Mouse (Mus musculus): ENCODE measurements at regions not wholly inside any gene's neighbourhood (a gene's known extent, or its start where the extent isn't known, plus 50 kb on each side); places are given as distances from the start of the nearest gene placed in this dataset.
"Not testable (repeated sequence)": the region's sequence is repeated elsewhere in the genome, so short reads cannot be mapped to it uniquely, and the experiment has no call there.

DNA sequence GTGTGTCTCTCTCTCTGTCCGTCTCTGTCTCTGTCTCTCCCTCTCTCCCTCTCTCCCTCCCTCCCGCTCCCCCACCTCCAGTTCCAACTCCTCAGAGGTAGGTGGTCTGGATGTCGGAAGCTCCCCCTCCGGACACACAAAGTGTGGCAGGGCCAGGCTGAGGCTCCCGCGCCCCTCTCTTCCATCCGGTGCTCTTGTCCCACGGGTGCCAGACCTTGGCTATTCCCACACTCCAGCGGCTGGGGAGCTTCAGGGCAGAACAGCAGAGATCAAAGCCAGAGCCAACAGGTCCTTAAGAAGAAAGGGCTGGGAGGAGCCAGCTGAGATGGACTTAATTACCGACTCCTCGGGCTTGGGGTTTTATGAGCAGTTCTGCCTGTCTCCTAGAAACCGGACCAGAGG, 101.1 kb upstream of the Med13l start:
- no peak for DNase-seq (ENCODE audit: low spot score)

DNA sequence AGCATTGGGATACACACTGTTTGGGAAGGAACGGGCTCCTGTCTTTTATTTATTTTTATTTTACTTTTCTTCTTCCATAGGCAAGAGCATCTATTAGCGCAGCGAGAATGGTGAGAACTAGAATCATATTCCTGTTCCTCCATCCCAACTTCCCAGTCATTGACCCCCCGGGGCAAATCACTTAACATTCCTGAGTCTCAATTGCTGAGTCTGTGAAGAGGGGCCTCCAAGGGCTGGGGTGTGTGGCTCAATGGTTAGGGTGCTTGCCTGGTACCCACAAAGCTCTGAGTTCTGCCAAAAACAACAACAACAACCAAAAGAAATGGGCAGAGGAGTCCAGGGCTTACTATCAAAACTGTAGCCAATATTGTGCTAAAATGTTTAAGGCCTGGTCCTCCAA, 98.5 kb upstream of the Med13l start:
- DNase-seq (ENCODE audit: low spot score) = no peak

DNA sequence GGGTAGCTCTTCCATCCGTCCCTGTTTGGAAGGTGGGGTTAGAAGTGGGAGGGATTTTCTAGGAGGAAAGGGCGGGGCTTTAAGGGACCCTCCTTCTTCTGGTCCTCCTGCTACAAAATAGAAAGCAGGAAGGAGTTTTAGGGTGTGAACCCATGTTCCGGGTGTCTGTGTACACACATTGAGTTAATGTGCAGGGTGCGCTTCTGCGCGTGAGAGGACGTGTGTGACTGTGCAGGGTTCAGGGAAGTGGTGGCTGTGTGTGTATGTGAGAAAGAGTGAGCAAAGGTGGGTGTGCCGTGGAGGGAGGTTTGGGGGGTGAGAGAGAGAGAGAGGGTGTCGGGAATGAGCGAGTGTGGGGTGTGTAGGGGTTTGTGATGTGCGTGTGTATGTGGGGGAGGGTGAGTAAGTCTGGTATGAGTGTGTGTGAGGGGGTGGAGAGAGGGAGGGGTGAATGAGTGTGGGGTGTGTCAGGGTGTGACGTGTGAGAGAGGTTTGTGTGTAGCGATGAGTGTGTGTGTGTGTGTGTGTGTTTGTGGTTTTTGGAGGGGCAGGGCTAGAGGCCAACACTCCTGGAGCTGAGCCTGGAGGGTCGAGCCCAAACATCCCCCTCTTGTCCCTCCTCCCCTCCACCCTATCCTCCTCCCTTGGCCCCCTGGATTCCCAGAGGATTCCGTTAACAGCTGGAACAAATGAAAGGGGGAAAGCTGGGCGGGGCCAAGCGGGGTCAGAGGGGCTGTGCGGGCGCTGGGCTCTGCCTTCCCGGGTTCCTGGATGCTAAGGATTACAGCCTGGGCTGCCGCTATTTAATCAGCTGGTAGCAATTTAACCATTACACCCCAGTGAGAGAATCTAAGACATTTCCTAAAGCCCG, 95.3 kb upstream of the Med13l start:
- no peak for DNase-seq (ENCODE audit: low spot score)

DNA sequence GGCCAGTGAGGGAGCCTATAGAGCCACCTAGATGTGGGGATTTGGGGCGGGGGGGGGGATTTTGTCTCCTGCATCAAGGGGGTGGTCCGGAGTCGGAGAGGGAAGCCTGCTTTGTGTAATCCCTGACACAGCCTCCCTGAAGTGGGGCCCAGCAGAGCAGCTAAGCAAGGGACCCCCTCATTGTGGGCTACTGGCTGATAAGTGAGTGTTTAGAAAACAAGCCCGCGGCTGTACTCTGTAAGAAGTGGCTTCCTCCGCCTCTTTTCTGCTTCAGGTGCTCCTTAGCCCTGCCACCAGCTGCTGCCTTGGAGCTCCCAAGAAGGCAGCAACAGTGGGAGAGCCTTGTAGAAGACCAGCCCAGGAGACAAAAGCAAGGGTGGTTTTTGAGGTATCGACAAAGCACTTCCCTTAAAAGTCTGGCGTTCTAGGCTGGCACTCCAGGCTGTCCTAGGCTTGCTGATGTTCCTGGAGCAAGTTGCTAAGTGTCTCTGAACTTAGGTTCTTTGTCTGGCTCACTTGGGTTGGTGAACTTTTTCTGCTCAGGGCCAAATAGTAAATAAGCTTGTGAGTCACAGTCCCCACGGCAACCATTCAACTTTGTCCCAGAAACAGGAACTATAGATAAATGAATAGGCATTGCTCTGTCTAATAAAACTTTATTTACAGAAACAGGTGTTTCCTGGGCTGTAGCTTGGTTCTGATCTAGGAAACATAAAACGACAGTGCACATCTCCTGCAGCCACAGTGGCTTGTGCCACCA, 94.3 kb upstream of the Med13l start:
- no peak for DNase-seq (ENCODE audit: low spot score)

DNA sequence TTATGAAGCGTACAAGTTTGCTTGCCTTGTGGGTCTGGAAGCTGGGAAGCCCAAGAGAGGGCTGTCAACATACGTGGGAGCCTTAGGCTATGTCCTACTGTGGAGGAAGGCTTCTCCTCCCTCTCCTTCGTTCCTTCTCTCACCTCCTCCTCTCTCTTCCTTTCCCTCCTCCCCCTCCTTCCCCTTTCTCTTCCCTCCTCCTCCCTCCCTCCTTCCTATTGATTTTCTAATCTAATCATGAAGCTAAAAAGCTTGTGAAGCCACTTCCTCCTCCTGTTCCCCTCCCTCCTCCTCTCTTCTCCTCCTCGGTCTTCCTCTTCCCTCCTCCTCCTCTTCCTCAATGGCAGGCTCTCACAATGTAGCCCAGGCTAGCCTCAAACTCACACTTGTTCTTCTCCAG, 91.7 kb upstream of the Med13l start:
- no peak for DNase-seq (ENCODE audit: low spot score)

DNA sequence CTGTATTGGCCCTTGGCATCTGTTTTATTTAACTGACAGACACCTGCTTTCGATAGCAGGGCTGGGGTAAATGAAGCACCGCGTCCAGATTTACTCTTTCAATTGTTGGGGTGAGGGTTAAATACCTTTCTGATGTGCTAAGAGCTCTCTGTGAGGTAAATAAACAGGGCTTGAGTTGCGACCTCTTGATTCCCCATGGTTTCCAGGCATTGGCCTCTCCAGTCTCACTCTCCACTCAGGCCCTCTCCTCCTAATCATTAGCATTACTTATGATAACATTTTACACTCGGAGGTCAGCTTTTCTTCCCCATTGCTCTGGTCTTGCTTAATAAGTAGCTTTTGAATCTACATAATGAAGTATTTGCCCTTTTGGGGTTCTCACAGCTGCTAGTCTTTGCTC, 88.9 kb upstream of the Med13l start:
- no peak for DNase-seq (ENCODE audit: low spot score)

DNA sequence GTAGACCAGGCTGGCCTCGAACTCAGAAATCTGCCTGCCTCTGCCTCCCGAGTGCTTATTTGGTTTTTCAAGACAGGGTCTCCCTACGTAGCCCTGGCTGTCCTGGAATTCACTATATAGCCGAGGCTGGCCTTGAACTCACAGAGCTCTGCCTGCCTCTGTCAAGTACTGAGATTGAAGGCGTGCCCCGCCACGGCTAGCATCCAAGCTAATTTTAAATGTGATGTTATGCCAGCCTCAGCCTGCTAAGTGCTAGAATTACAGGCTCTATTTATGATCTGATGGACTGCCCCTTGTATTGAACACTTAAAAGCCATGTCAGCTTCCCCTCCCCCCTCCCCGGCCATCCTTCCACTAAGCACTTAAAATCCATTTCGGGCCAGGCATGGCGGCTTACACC, 88.2 kb upstream of the Med13l start:
- DNase-seq (ENCODE audit: low spot score) = no peak

DNA sequence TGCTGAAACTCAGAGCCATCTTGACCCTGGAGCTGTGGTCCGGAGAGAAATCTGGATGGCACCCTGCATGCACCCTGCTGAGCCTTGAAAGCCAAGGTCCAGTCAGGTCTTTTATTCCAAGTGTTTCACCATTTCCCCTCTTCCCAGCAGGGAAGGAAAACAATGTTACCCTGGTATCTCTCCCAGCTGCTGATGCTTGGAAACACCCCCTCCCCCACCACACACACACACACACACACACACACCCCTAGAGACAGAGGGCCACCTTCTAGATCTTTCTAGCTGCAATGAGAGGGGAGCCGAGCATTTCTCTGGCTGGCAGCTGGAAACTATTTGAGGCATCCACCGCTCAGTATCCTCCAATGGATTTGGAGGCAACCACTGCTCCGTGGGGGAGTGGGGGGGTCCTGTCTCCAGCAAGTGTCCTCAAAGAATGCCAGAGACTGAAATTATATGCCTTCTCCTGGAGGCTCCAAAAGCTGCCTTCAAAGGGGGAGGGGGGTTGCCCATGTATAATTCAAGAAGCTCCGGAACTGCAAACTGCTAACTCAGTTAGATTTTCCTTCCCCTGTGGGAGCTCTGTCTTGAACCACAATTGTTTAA, 87.2 kb upstream of the Med13l start:
- DNase-seq (ENCODE audit: low spot score) = no peak

DNA sequence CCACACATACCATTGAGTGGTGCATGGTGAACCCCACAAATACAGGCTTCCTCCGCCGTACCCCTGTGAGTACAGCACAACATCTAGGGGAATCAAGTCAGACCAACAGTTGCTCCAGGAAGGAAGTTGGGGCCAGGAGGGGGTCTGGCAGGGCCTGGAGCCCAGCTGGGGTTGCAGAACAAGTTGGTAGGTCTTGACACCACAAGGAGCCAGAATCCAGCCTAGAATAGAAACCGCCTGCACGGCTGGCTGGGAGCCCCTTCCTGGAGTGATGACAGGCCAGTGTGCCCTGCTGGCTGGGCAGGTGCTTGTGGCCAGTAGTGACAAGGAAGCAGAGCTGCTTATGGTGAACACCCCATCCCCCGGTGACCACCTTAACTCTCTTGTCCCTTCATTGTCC, 83.9 kb upstream of the Med13l start:
- no peak for DNase-seq (ENCODE audit: low spot score)

DNA sequence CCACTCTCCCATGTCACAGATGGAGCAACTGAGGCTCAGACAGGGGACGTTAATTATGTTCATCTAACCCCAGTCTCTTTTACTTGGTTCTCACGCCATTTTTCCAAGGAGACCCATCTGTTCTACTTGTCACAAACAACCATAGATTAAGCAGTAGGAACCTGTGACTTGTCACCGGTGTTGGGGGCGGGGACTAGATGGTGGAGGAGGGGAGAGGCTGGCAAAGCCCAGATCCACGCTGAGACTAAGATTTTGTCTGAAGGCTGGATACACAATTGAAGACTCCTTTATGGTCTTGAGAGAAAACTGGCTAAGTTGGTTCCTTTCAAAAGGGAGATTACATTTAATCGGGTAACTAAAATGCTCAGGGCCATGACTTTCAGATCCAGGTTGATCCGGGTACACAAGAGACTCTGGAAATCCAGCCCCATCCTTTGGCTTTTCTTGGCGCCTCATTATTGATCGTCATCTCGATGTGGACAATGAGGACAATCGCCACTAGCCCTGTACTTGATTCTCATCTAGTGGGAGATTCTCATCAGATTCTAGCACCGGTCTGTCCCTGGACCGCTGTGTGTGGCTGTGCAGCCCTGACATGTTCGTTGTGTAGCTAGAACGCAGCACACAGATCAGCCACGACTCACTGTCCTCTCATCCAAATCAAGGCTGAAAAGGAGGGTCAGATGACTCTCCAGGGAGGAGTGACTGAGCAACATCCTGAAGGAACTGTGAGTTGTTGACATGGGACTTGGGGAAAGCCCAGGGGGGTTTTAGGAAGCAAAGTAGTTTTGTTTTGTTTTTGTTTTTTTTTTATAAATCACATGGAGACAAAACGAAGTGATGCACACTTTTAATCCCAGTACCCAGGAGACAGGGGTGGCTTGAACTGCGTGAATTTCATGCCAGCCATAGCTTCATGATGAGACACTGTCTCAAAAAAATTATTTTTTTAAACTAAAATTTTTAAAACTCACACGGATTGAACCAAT, 83.1 kb upstream of the Med13l start:
- no peak for DNase-seq (ENCODE audit: low spot score)

DNA sequence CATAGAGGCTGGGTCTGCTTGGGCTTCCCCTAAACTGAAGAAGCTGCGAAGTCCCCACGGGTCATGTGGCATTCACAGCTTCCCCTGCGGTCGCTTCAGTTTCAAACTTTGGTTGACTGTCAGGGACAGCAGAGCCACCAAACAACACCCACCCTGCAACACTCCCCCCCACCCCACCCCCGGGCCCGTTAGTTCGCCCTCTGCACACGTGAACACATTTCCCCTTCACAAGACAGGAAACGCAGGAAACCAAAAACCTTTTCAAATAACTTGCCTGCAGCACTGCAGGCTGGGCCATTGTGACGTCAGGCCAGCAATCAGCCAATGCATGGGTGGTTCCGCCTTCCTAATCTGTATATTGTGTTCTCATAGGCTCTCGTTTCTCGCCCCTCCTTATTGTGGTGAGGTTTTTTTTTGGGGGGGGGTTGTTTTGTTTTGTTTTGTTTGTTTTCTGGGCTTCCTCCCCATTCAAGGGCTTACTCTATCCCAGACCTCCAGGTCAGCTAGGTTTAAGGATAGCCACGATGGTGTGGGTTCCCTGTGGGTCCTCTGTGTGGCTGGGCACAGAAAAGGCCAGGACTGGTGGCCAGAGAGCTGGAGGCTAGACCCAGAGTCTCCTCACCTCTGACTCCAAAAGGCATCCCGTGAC, 82.2 kb upstream of the Med13l start:
- DNase-seq (ENCODE audit: low spot score) = peak; percentile 52

DNA sequence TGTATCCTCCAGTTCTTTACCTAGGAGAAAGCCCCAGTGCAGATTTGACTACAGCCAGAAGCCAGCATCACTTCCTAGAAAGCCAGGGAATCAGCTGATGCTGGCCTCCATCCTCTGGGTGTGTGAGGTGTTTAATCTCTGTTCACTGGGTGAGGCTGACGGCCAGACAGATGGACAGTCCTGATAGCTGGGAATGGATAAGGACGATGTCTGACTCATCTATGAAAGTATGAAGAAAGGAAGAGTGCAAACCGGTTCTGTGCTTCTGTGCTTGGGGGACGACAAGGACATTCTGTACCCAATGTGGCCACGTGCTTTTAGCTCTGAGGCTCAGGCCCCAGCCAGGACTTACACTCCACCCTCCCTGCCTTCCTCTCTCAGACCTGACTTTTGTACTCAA, 80.5 kb upstream of the Med13l start:
- no peak for DNase-seq (ENCODE audit: low spot score)

DNA sequence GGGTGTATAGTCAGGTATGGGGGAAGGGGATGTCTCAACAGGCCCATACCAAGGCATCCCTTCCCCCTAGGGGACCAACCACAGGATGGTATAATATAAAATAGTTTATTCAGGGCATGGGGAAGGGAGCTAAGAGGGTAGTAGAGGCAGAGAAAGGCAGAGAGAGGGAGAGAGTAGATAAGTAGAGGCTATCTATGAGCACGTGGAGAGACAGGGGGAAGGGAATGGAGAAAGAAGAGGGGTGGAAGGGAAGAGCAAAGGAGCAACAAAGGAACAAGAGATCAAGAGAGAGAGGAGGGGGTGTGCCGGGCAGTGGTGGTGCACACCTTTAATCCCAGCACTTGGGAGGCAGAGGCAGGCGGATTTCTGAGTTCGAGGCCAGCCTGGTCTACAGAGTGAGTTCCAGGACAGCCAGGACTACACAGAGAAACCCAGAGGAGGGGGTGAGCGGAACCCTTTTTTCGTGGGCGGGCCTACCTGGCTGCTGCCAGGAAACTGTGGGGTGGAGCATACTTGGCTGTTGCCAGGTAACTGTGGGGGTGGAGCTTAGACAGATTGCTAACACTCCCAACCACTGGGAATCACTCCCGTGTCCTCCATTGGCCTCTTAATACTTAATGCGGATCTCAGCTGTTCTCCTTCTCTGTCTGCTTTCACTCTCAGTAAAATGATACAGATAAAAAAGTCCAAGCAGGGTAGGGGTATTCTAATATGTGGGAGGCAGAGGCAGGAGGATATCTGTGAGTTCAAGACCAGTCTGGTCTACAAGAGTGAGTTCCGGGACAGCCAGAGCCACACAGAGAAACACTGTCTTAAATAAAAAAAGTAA, 79.3 kb upstream of the Med13l start:
- DNase-seq (ENCODE audit: low spot score) = no peak

DNA sequence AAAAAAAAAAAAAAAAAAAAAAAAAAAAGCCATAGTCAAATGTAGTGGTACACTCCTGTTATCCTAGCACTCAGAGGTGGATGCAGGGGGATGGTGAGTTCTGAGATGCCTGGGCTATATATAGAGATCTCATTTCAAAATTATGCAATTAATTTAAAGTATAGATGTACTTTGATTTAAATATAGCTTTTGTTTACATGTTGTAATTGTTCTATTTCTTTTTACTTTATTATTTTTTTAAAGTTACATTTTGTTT, 78.8 kb upstream of the Med13l start:
- DNase-seq (ENCODE audit: low spot score) = no peak

DNA sequence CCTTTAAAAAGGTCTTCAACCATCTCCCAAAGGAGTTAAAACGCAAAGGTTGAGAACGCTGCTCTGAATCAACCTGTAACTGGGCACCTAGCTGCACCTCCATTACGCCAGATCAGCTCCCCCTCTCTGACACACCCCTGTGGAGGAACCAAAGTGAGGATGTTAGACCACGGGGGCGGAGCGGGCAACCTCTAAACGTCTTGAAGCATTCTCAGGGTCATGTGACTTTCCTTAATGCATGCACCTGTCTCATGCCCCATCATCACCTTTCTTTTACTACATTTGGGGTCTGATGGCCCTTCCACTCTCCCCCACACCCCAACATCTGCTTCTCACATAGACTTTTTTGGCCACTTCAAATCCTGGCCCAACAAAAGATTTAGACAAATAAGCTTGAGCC, 77.9 kb upstream of the Med13l start:
- DNase-seq (ENCODE audit: low spot score) = no peak

DNA sequence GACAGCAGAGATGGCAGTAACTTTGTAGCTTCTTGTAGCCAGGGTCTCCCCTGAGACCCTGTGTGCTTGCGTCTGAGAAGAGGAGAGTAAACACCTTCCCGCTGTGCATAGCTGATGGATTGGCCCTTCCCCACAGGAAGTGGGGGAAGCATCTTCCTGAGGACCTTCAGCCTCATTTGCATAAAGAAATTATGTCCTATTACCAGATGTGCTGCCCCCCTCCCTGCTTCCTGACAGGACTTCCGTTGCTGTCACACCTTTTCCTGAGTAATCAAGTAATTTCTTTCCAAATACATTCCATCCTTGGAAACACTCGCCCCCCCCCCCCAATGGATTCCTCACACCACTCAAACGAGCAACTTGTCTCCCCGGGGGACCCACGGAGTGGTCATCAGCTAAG, 77.5 kb upstream of the Med13l start:
- no peak for DNase-seq (ENCODE audit: low spot score)

DNA sequence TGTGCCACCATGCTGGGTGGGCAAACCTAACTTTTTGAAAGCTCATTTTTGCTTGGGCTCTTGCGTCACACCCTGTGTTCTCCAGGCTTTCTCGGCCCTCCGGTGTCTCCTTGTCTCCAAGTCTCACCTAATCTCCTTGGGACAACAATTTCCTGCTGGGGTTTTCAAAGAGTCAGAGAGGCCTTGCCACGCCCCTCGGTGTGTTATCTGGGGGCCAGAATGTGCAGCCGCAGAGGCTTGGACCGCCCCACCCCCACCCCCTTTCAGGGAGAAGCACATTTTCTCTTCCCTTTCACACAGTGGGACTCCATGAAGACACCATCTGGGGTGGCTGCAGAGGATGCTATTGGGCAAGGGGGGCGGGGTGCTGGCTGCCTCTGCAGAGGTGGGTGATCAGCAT, 76.9 kb upstream of the Med13l start:
- no peak for DNase-seq (ENCODE audit: low spot score)

DNA sequence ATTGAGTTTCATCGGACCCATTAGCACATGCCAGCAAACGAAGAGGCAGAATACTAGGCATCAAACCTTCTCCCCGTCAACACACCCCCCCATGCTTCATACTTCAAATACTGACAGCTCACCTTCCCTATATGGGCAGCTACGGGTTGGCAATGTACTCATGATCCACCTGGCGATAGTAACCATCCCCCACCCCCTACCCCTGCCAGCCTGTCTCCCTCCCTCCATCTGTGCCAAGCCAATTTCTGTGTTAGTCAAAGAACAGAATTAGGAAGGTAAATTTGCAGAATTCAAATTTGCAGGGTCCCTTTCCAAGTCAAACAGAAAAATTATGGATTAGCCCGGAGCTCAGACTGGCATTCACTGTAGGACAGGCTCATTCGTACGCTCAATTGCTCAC, 75.3 kb upstream of the Med13l start:
- DNase-seq (ENCODE audit: low spot score) = no peak

DNA sequence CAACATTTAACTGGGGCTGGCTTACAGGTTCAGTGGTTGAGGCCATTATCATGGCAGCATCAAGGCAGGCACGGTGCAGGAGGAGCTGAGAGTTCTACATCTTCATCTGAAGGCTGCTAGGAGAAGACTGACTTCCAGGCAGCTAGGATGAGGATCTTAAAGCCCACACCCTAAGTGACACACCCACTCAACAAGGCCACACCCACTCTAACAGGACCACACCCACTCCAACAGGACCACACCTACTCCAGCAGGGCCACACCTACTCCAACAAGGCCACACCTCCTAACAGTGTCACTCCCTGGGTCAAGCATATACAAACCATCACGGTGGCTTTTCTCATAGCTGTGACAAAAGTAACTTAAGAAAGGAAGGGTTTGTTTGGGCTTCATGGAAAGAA, 68.0 kb upstream of the Med13l start:
- DNase-seq (ENCODE audit: low spot score) = not testable (repeated sequence)

DNA sequence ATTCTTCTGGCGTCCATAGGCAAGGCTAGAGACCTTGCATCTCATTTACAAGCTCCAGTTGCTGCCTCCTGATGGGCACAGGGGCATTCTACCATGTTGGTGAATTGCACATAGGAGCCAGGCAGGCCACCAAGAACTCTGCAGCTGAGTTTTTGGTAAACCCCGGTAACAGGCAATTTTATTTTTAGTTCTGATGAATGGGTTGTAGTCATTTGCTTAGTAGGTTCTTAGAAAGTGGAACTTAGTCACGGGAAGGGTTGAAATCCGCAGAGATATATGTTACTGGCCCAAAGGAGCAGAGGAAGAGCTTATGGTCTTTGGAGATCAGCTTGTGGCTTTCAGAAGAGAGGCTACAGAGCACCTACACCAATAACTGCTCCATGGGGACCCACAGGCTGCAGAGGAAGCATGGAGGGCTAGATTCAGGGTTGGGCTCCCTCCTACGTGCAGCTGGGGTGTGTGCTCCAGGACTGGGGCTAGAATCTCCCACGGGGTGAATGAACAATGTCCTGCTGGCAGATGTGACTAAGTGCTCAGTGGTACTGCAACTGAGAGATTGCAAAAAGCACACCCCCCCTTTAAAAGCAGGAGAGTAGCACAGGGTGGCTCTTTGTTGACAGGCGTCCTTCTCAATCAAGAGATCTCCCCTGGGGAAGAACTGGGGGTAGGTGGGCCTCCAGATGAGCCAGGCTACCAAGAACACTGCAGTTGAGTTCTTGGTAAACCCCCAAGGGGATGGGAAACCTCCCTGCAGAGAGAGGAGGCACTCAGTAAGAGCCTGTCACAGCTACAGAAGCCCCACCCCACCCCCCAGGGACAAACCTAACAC, 65.6 kb upstream of the Med13l start:
- no peak for DNase-seq (ENCODE audit: low spot score)

All from layer of hippocampus, adult 11-12 months (tissue).